8 mouse cellular contexts compared by ENCODE assay signal in genomic region chr4:142180289-142180688, GRCm38 (mm10). TPM values are rescaled to one million over a fixed set of nuclear protein-coding genes. Genes with fewer than 3 reads are reported as not detected.
DNase-seq lines count a peak whose midpoint lies in the region; ATAC-seq and TF ChIP-seq lines count a peak whose summit lies in the region.

No protein-coding gene starts in this region.

- H3K9ac ChIP-seq in midbrain, embryonic 11.5 days (ENCODE audit: low read length), result no peak overlapping the region
- H3K9ac ChIP-seq in forebrain, postnatal 0 days, result no peak overlapping the region

- no peak overlapping the region for H3K4me2 ChIP-seq in midbrain, embryonic 11.5 days
- H3K4me2 ChIP-seq in forebrain, postnatal 0 days (ENCODE audit: low read depth), result no peak overlapping the region

- H3K4me3 ChIP-seq in midbrain, embryonic 10.5 days, result no peak overlapping the region
- no peak overlapping the region for H3K4me3 ChIP-seq in midbrain, embryonic 11.5 days (ENCODE audit: low read depth, low read length)
- no peak overlapping the region for H3K4me3 ChIP-seq in forebrain, postnatal 0 days (ENCODE audit: low read depth, low read length)
- no peak overlapping the region for H3K4me3 ChIP-seq in layer of hippocampus, adult 2 months
- no peak overlapping the region for H3K4me3 ChIP-seq in lung, adult 2 months (replicated peaks; ENCODE audit: extremely low read depth, low read depth, low read length)

- WGBS in midbrain, embryonic 10.5 days, result 60% methylated on average over 3 of the region's 3 CpGs
- WGBS in midbrain, embryonic 11.5 days, result 70% methylated on average over 3 of the region's 3 CpGs
- WGBS in forebrain, postnatal 0 days, result 19% methylated on average over 3 of the region's 3 CpGs
- WGBS in lung, adult 2 months, result 9% methylated on average over 3 of the region's 3 CpGs

- intact Hi-C loops in heart, postnatal 14 days (cut with DNase I), result no loop called here

- ATAC-seq in midbrain, embryonic 11.5 days (ENCODE audit: low FRiP score), result no peak
- peak; percentile 66 for ATAC-seq in forebrain, postnatal 0 days

- H3K4me1 ChIP-seq in midbrain, embryonic 10.5 days, result peaks cover 12% of the 10 kb centered on the region
- no peaks in the 10 kb centered on the region for H3K4me1 ChIP-seq in midbrain, embryonic 11.5 days (ENCODE audit: control insufficient read depth, insufficient read depth, low read length)
- H3K4me1 ChIP-seq in forebrain, postnatal 0 days (ENCODE audit: insufficient read depth), result no peaks in the 10 kb centered on the region; the same call in 1 of the 2 replicates
- peaks cover 22% of the 10 kb centered on the region for H3K4me1 ChIP-seq in lung, adult 2 months (ENCODE audit: control insufficient read depth, insufficient read depth, low read length)

- DNase-seq in midbrain, embryonic 10.5 days (ENCODE audit: low spot score), result no peak
- DNase-seq in midbrain, embryonic 11.5 days (ENCODE audit: low spot score, missing footprints), result no peak
- DNase-seq in forebrain, postnatal 0 days, result peak; percentile 73
- peak; percentile 78 to 82 for DNase-seq in heart, postnatal 14 days
- peak; percentile 44 to 51 for DNase-seq in layer of hippocampus, adult 2 months (ENCODE audit: low spot score in 2 of 2)
- peak; percentile 56 for DNase-seq in lung, adult 2 months
- peak; percentile 39 to 49 for DNase-seq in right cerebral cortex, postnatal 36 days (ENCODE audit: low spot score in 2 of 2)
- DNase-seq in thymus, postnatal 0 days (ENCODE audit: low spot score), result no peak

- no peak for TF ChIP-seq POLR2A in lung, adult 2 months (IDR thresholded peaks at IDR 0.05; ENCODE audit: borderline replicate concordance, extremely low read depth, low read depth, low read length)

- peak overlapping the region; percentile 17; the same call in 1 of the 2 replicates for H3K27ac ChIP-seq in midbrain, embryonic 10.5 days (replicated peaks)
- H3K27ac ChIP-seq in midbrain, embryonic 11.5 days (ENCODE audit: low read depth, low read length), result no peak overlapping the region
- H3K27ac ChIP-seq in forebrain, postnatal 0 days (ENCODE audit: low read depth, low read length), result peak overlapping the region; percentile 29; the same call in 1 of the 2 replicates
- peak overlapping the region; percentile 83 for H3K27ac ChIP-seq in layer of hippocampus, adult 2 months

- peaks cover 4% of the 10 kb centered on the region; the same call in 1 of the 2 replicates for H3K36me3 ChIP-seq in midbrain, embryonic 10.5 days
- no peaks in the 10 kb centered on the region for H3K36me3 ChIP-seq in midbrain, embryonic 11.5 days (ENCODE audit: control insufficient read depth, insufficient read depth, low read length)
- H3K36me3 ChIP-seq in forebrain, postnatal 0 days (ENCODE audit: insufficient read depth), result no peaks in the 10 kb centered on the region

- no peaks in the 10 kb centered on the region for H3K27me3 ChIP-seq in midbrain, embryonic 10.5 days (ENCODE audit: low read depth, poor library complexity, severe bottlenecking)
- no peaks in the 10 kb centered on the region for H3K27me3 ChIP-seq in midbrain, embryonic 11.5 days (ENCODE audit: control insufficient read depth, insufficient read depth, low read length)
- H3K27me3 ChIP-seq in forebrain, postnatal 0 days (ENCODE audit: insufficient read depth, low read length), result no peaks in the 10 kb centered on the region

- no peaks in the 10 kb centered on the region for H3K9me3 ChIP-seq in midbrain, embryonic 10.5 days (replicated peaks)
- no peaks in the 10 kb centered on the region; the same call in 1 of the 2 replicates for H3K9me3 ChIP-seq in midbrain, embryonic 11.5 days (ENCODE audit: control insufficient read depth, low read length)
- no peaks in the 10 kb centered on the region for H3K9me3 ChIP-seq in forebrain, postnatal 0 days (ENCODE audit: low read length)

- TF ChIP-seq CTCF in forebrain, postnatal 0 days (IDR thresholded peaks at IDR 0.05; ENCODE audit: low read depth), result no peak
- TF ChIP-seq CTCF in layer of hippocampus, adult 2 months (conservative IDR thresholded peaks at IDR 0.05), result no peak
- no peak for TF ChIP-seq CTCF in lung, adult 2 months (IDR thresholded peaks at IDR 0.05; ENCODE audit: insufficient read depth, low read length)

RNA-seq across cellular contexts. Expression of gene Kazn, which starts 58.9 kb away (rescaled TPM):
- 9.4 and 12.2 TPM in 2 replicates for polyA plus RNA-seq in midbrain, embryonic 10.5 days (2016; fragmentation: Nextera tagmentation; extraction: Ambion mirVana)
- polyA plus RNA-seq in midbrain, embryonic 11.5 days (2014; fragmentation: Nextera tagmentation; extraction: Ambion mirVana), result 9.2 and 12.1 TPM in 2 replicates
- 48.4 and 56.4 TPM in 2 replicates for total RNA-seq in forebrain, postnatal 0 days (2014; rRNA removed)
- polyA plus RNA-seq in forebrain, postnatal 0 days (2015; fragmentation: Nextera tagmentation; extraction: Ambion mirVana), result 15.1 and 18.7 TPM in 2 replicates
- 1 to 10 TPM; 5.2 to 5.9 TPM for total RNA-seq in heart, postnatal 14 days (2021)
- total RNA-seq in layer of hippocampus, adult 2 months (2021), result 10 to 100 TPM; 41.1 to 42.9 TPM
- 43.2 and 46.1 TPM in 2 replicates for polyA plus RNA-seq in lung, adult 2 months (2012; rRNA removed)
- polyA plus RNA-seq in thymus, postnatal 0 days (2015; fragmentation: Nextera tagmentation; extraction: Ambion mirVana), result 7.2 TPM in 2 replicates

Comparison
In these comparisons a context has a peak if more than half of its experiments do, and no peak if none do; other contexts are left out.
1. DNase-seq: peak in forebrain, postnatal 0 days (single experiment), heart, postnatal 14 days (2 of 2), layer of hippocampus, adult 2 months (2 of 2), lung, adult 2 months (single experiment) and right cerebral cortex, postnatal 36 days (2 of 2); none in midbrain, embryonic 10.5 days (single experiment), midbrain, embryonic 11.5 days (single experiment) and thymus, postnatal 0 days (single experiment).